11 mouse cellular contexts compared by ENCODE assay signal in the genomic region with DNA sequence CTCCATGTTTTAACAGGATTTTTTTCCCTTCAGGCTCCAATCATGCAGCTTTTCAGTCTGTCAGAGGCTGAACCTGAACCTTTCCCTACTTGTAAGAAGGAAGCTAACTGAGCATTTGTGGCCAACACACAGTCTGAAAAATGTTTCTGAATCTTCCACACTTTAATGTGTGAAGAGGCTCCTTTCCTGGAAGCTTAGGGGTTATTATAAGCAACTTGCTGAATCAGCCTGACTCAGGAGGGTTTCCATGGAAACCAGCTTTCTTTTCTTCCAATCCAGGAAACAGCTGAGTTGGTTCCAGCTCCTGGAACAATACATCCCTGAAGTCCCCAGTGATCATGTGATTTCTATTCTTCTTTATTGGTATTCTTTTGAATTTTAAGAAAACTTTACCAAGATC.
DNase-seq lines count a peak whose midpoint lies in the region.
"Had no signal": no experiment of that assay in that cellular context is flagged by ENCODE, and none has a peak within 500 bp of the region (broad histone marks: within the 10 kb centered on the region; RNA-seq: fewer than 3 reads in every experiment).

No protein-coding gene starts in this region.

- intact Hi-C loops in left cerebral cortex, postnatal 36 days (cut with DNase I), result no loop called here

- peak; percentile 55 for DNase-seq in Muller cell, postnatal 12 days (ENCODE audit: inconsistent ontology term)
- DNase-seq in brain, adult 2 months (ENCODE audit: low read depth, low spot score), result peak; percentile 93
- DNase-seq in frontal cortex, adult 2 months (ENCODE audit: extremely low spot score in 1 of 2, low spot score in 1 of 2), result peak; percentile 77 to 88
- DNase-seq in left cerebral cortex, postnatal 36 days (ENCODE audit: low spot score in 2 of 2), result peak; percentile 25 to 32
- no peak for DNase-seq in cerebellum, adult 8-10 months
- no peak for DNase-seq in urinary bladder, postnatal 4 days (ENCODE audit: low spot score in 2 of 2)
- DNase-seq in adrenal gland, adult 8-10 months, result no peak
- DNase-seq in gastrocnemius, postnatal 25 days, result no peak
- DNase-seq: cerebellum, adult 9-10 months; kidney, adult 11 months; lung, postnatal 4 days had no signal

Comparison
In these comparisons a context has a peak if more than half of its experiments do, and no peak if none do; other contexts are left out.
1. DNase-seq: peak in Muller cell, postnatal 12 days (single experiment), brain, adult 2 months (single experiment), frontal cortex, adult 2 months (2 of 2) and left cerebral cortex, postnatal 36 days (2 of 2); none in cerebellum, adult 8-10 months (single experiment), urinary bladder, postnatal 4 days (0 of 2), adrenal gland, adult 8-10 months (single experiment) and gastrocnemius, postnatal 25 days (single experiment).